Mouse (Mus musculus): ENCODE data around the gene Olfr187. TPM values are rescaled to one million over a fixed set of nuclear protein-coding genes. Genes with fewer than 3 reads are reported as not detected.

Olfr187 gene
- polyA plus RNA-seq, 1 experiment: not detected

- Histone ChIP-seq H3K79me2 (ENCODE audit: control insufficient read depth, insufficient read depth) (no peaks in the 10 kb centered on the region), H3K79me3 (ENCODE audit: low read depth) (no peaks in the 10 kb centered on the region), H3K36me3 (ENCODE audit: control insufficient read depth, insufficient read depth) (no peaks in the 10 kb centered on the region), H3K4me3 (ENCODE audit: insufficient read depth, poor library complexity, severe bottlenecking) (no peak within 1 kb of the TSS), H3ac (ENCODE audit: control insufficient read depth, insufficient read length, low read depth) (no peak within 1 kb of the TSS), H3K27me3 (ENCODE audit: control insufficient read depth, insufficient read depth, insufficient read length) (no peaks in the 10 kb centered on the region)
- TF ChIP-seq CTCF (IDR thresholded peaks at IDR 0.05; ENCODE audit: control insufficient read depth, insufficient read depth, insufficient read length): no peak
Measured at GRCm38 (mm10) chr16:58995057-58995456, 44.5 kb downstream of the Olfr187 start, which contains the start of gene Olfr183. Gene Olfr183 (plus strand): TSS chr16:58995357.

Other genes with a start within 250 kb of the Olfr187 start
- not detected for gene Olfr173, start 239.5 kb downstream of the Olfr187 start, polyA plus RNA-seq (2012; fragmentation: generic; extraction: Trizol)
- gene Olfr175-ps1, start 213.0 kb downstream of the Olfr187 start, polyA plus RNA-seq (2012; fragmentation: generic; extraction: Trizol): not detected
- gene Olfr177, start 165.0 kb downstream of the Olfr187 start, polyA plus RNA-seq (2012; fragmentation: generic; extraction: Trizol): not detected
- gene Olfr178, start 147.7 kb downstream of the Olfr187 start, polyA plus RNA-seq (2012; fragmentation: generic; extraction: Trizol): not detected
- gene Olfr181, start 111.0 kb downstream of the Olfr187 start, polyA plus RNA-seq (2012; fragmentation: generic; extraction: Trizol): not detected
- not detected for gene Olfr180, start 110.4 kb downstream of the Olfr187 start, polyA plus RNA-seq (2012; fragmentation: generic; extraction: Trizol)
- gene Olfr183, start 44.4 kb downstream of the Olfr187 start, polyA plus RNA-seq (2012; fragmentation: generic; extraction: Trizol): not detected
- gene Olfr186, start 9.5 kb downstream of the Olfr187 start, polyA plus RNA-seq (2012; fragmentation: generic; extraction: Trizol): not detected
- gene Olfr190, start 38.2 kb upstream of the Olfr187 start, polyA plus RNA-seq (2012; fragmentation: generic; extraction: Trizol): not detected
- gene Olfr191, start 50.1 kb upstream of the Olfr187 start, polyA plus RNA-seq (2012; fragmentation: generic; extraction: Trizol): not detected
- gene Olfr193, start 72.1 kb upstream of the Olfr187 start, polyA plus RNA-seq (2012; fragmentation: generic; extraction: Trizol): not detected
- gene Olfr194, start 81.3 kb upstream of the Olfr187 start, polyA plus RNA-seq (2012; fragmentation: generic; extraction: Trizol): not detected
- not detected for gene Olfr195, start 107.3 kb upstream of the Olfr187 start, polyA plus RNA-seq (2012; fragmentation: generic; extraction: Trizol)
- not detected for gene Olfr196, start 130.7 kb upstream of the Olfr187 start, polyA plus RNA-seq (2012; fragmentation: generic; extraction: Trizol)
- not detected for gene Olfr198, start 163.8 kb upstream of the Olfr187 start, polyA plus RNA-seq (2012; fragmentation: generic; extraction: Trizol)
- not detected for gene Olfr199, start 180.0 kb upstream of the Olfr187 start, polyA plus RNA-seq (2012; fragmentation: generic; extraction: Trizol)
- not detected for gene Olfr201, start 232.9 kb upstream of the Olfr187 start, polyA plus RNA-seq (2012; fragmentation: generic; extraction: Trizol)
- gene Olfr202, start 247.0 kb upstream of the Olfr187 start, polyA plus RNA-seq (2012; fragmentation: generic; extraction: Trizol): not detected

Measured in C2C12 (cell line).